Mouse (Mus musculus) hindbrain, embryonic 13.5 days (tissue): ENCODE results near the gene Plxdc2. TPM values are rescaled to one million over a fixed set of nuclear protein-coding genes. Genes with fewer than 3 reads are reported as not detected.

Source experiments
- ATAC-seq: fragments of 200-750 bp; cut with Nextera tagmentation; 2 replicates; pipeline ENCODE4 v1.8.0; 2017; ENCODE audit warnings: moderate TSS enrichment; ENCODE audit not compliant: low FRiP score
- H3K27ac ChIP-seq: fragments of 300-500 bp; sonication (generic); 2 replicates; pipeline ENCODE4 v1.5.1; 2015; ENCODE audit warnings: inconsistent platforms, mild to moderate bottlenecking, moderate library complexity
- H3K27me3 ChIP-seq: fragments of 300-500 bp; sonication (generic); 2 replicates; pipeline ENCODE4 v1.6.1; 2015; ENCODE audit warnings: mild to moderate bottlenecking, inconsistent platforms
- H3K36me3 ChIP-seq: fragments of 300-500 bp; sonication (generic); 2 replicates; pipeline ENCODE4 v1.6.1; 2015; ENCODE audit warnings: mild to moderate bottlenecking, inconsistent platforms
- H3K4me1 ChIP-seq: fragments of 300-500 bp; sonication (generic); replicated peaks from 2 replicates; pipeline ENCODE4 v1.6.1; 2015; ENCODE audit warnings: inconsistent platforms
- H3K4me2 ChIP-seq: fragments of 300-500 bp; sonication (generic); 2 replicates; pipeline ENCODE4 v1.6.1; 2015; ENCODE audit warnings: inconsistent platforms, mild to moderate bottlenecking, moderate library complexity
- H3K4me3 ChIP-seq: fragments of 300-500 bp; sonication (generic); 2 replicates; pipeline ENCODE4 v1.5.1; 2015; ENCODE audit warnings: mild to moderate bottlenecking, inconsistent platforms
- H3K9ac ChIP-seq: fragments of 300-500 bp; sonication (generic); 2 replicates; pipeline ENCODE4 v1.6.1; 2015; ENCODE audit warnings: mild to moderate bottlenecking, inconsistent platforms
- H3K9me3 ChIP-seq: fragments of 300-500 bp; sonication (generic); 2 replicates; pipeline ENCODE4 v1.6.1; 2016; ENCODE audit warnings: inconsistent platforms
- WGBS: fragments of 180-500 bp; shearing (Covaris S2); methylation state at CpG from one replicate; pipeline ENCODE4 v1.1.7; 2015; 5-methylcytosine and 5-hydroxymethylcytosine counted together
- polyA plus RNA-seq: library from polyadenylated mRNA; unstranded; fragments of >200 nt; fragmentation: Nextera tagmentation; extraction: Ambion mirVana; gene quantifications from 2 replicates; pipeline ENCODE4 v1.2.1, GENCODE M21; 2015

Plxdc2 gene
- polyA plus RNA-seq, 1 experiment from 2014 or later, result 23.2 TPM

- H3K4me1 ChIP-seq, result peaks cover 7% of the 10 kb centered on the region
- WGBS, result 44% methylated on average over 2 of the region's 2 CpGs
Measured at GRCm38 (mm10) chr2:16518148-16518547, 162.0 kb downstream of the Plxdc2 start.

GRCm38 (mm10) chr2:16523427-16523826 is 167.3 kb downstream of the Plxdc2 start:
- H3K4me1 ChIP-seq, result peaks cover under 1% of the 10 kb centered on the region; the same call in 1 of the 2 replicates
- H3K27ac ChIP-seq, result no peak overlapping the region
- no peak overlapping the region for H3K4me3 ChIP-seq
- no peaks in the 10 kb centered on the region for H3K36me3 ChIP-seq
- H3K27me3 ChIP-seq, result no peaks in the 10 kb centered on the region
- H3K9ac ChIP-seq, result no peak overlapping the region
- ATAC-seq, result no peak
- 88% methylated on average over 1 of the region's 1 CpGs for WGBS
- no peaks in the 10 kb centered on the region for H3K9me3 ChIP-seq
- no peak overlapping the region for H3K4me2 ChIP-seq

More at GRCm38 (mm10) chr2:16518148-16518547, 162.0 kb downstream of the Plxdc2 start:
- H3K27ac ChIP-seq, result no peak overlapping the region
- H3K9ac ChIP-seq, result no peak overlapping the region
- no peaks in the 10 kb centered on the region for H3K27me3 ChIP-seq
- no peaks in the 10 kb centered on the region for H3K9me3 ChIP-seq
- ATAC-seq, result no peak
- no peaks in the 10 kb centered on the region for H3K36me3 ChIP-seq
- H3K4me2 ChIP-seq, result no peak overlapping the region
- H3K4me3 ChIP-seq, result no peak overlapping the region

GRCm38 (mm10) chr2:16532244-16532643 is 176.1 kb downstream of the Plxdc2 start:
- H3K27me3 ChIP-seq, result no peaks in the 10 kb centered on the region
- no peaks in the 10 kb centered on the region for H3K9me3 ChIP-seq
- ATAC-seq, result no peak
- 61% methylated on average over 1 of the region's 1 CpGs for WGBS
- no peak overlapping the region for H3K9ac ChIP-seq
- no peak overlapping the region for H3K4me3 ChIP-seq
- no peaks in the 10 kb centered on the region for H3K36me3 ChIP-seq
- no peak overlapping the region for H3K4me2 ChIP-seq
- no peak overlapping the region for H3K27ac ChIP-seq
- no peaks in the 10 kb centered on the region for H3K4me1 ChIP-seq

GRCm38 (mm10) chr2:16534566-16534965 is 178.5 kb downstream of the Plxdc2 start:
- Histone ChIP-seq H3K27ac (no peak overlapping the region), H3K4me3 (no peak overlapping the region), H3K4me2 (no peak overlapping the region), H3K9ac (no peak overlapping the region), H3K4me1 (no peaks in the 10 kb centered on the region), H3K27me3 (no peaks in the 10 kb centered on the region), H3K9me3 (no peaks in the 10 kb centered on the region), H3K36me3 (no peaks in the 10 kb centered on the region)
- 83% methylated on average over 2 of the region's 2 CpGs for WGBS
- ATAC-seq, result no peak

- H3K4me2 ChIP-seq, result no peak overlapping the region
- no peaks in the 10 kb centered on the region for H3K9me3 ChIP-seq
- H3K27me3 ChIP-seq, result no peaks in the 10 kb centered on the region
- ATAC-seq, result no peak
- H3K9ac ChIP-seq, result no peak overlapping the region
- 0 out of 2 replicates have a peak, but pooled peaks cover 2% of the 10 kb centered on the region for H3K4me1 ChIP-seq
- H3K36me3 ChIP-seq, result no peaks in the 10 kb centered on the region
- 70% methylated on average over 3 of the region's 3 CpGs for WGBS
- H3K4me3 ChIP-seq, result no peak overlapping the region
- H3K27ac ChIP-seq, result no peak overlapping the region
Measured at GRCm38 (mm10) chr2:16541226-16541625, 185.1 kb downstream of the Plxdc2 start.

- H3K27ac ChIP-seq, result no peak overlapping the region
- ATAC-seq, result no peak
- no peak overlapping the region for H3K4me3 ChIP-seq
- no peaks in the 10 kb centered on the region for H3K36me3 ChIP-seq
- H3K9ac ChIP-seq, result no peak overlapping the region
- H3K4me1 ChIP-seq, result 0 out of 2 replicates have a peak, but pooled peaks cover 2% of the 10 kb centered on the region
- no peaks in the 10 kb centered on the region for H3K27me3 ChIP-seq
- no peaks in the 10 kb centered on the region for H3K9me3 ChIP-seq
- no peak overlapping the region for H3K4me2 ChIP-seq
- WGBS, result 56% methylated on average over 3 of the region's 3 CpGs
Measured at GRCm38 (mm10) chr2:16545207-16545606, 189.1 kb downstream of the Plxdc2 start.

- no peaks in the 10 kb centered on the region for H3K36me3 ChIP-seq
- no peak overlapping the region for H3K4me3 ChIP-seq
- H3K9ac ChIP-seq, result no peak overlapping the region
- no peaks in the 10 kb centered on the region for H3K27me3 ChIP-seq
- H3K27ac ChIP-seq, result no peak overlapping the region
- no peak overlapping the region for H3K4me2 ChIP-seq
- WGBS, result 39% methylated on average over 4 of the region's 4 CpGs
- no peaks in the 10 kb centered on the region for H3K4me1 ChIP-seq
- ATAC-seq, result no peak
- H3K9me3 ChIP-seq, result no peaks in the 10 kb centered on the region
Measured at GRCm38 (mm10) chr2:16559287-16559686, 203.2 kb downstream of the Plxdc2 start.

GRCm38 (mm10) chr2:16568263-16568662 is 212.2 kb downstream of the Plxdc2 start:
- Histone ChIP-seq H3K4me2 (no peak overlapping the region), H3K4me3 (no peak overlapping the region), H3K27ac (no peak overlapping the region), H3K4me1 (peaks cover 12% of the 10 kb centered on the region; the same call in 1 of the 2 replicates), H3K9ac (no peak overlapping the region), H3K9me3 (no peaks in the 10 kb centered on the region), H3K27me3 (no peaks in the 10 kb centered on the region), H3K36me3 (no peaks in the 10 kb centered on the region)
- WGBS, result 90% methylated on average over 2 of the region's 2 CpGs
- ATAC-seq, result no peak

GRCm38 (mm10) chr2:16571169-16571751 is 215.2 kb downstream of the Plxdc2 start:
- Histone ChIP-seq H3K4me3 (no peak overlapping the region), H3K9me3 (no peaks in the 10 kb centered on the region), H3K27ac (no peak overlapping the region), H3K27me3 (no peaks in the 10 kb centered on the region), H3K9ac (no peak overlapping the region), H3K4me1 (peaks cover 12% of the 10 kb centered on the region; the same call in 1 of the 2 replicates), H3K36me3 (no peaks in the 10 kb centered on the region), H3K4me2 (no peak overlapping the region)
- ATAC-seq, result peak; percentile 49; the same call in 1 of the 2 replicates
- WGBS, result 83% methylated on average over 13 of the region's 13 CpGs

- Histone ChIP-seq H3K9ac (no peak overlapping the region), H3K9me3 (no peaks in the 10 kb centered on the region), H3K27me3 (no peaks in the 10 kb centered on the region), H3K4me2 (no peak overlapping the region), H3K36me3 (no peaks in the 10 kb centered on the region), H3K4me1 (no peaks in the 10 kb centered on the region), H3K27ac (no peak overlapping the region), H3K4me3 (no peak overlapping the region)
- no peak for ATAC-seq
Measured at GRCm38 (mm10) chr2:16576566-16576965, 220.5 kb downstream of the Plxdc2 start.

- H3K36me3 ChIP-seq, result no peaks in the 10 kb centered on the region
- WGBS, result 82% methylated on average over 1 of the region's 1 CpGs
- ATAC-seq, result no peak
- no peak overlapping the region for H3K4me2 ChIP-seq
- no peak overlapping the region for H3K4me3 ChIP-seq
- H3K4me1 ChIP-seq, result no peaks in the 10 kb centered on the region
- H3K27ac ChIP-seq, result no peak overlapping the region
- H3K9me3 ChIP-seq, result no peaks in the 10 kb centered on the region
- no peaks in the 10 kb centered on the region for H3K27me3 ChIP-seq
- H3K9ac ChIP-seq, result no peak overlapping the region
Measured at GRCm38 (mm10) chr2:16578153-16578552, 222.0 kb downstream of the Plxdc2 start.

- H3K27me3 ChIP-seq, result no peaks in the 10 kb centered on the region
Measured at GRCm38 (mm10) chr2:16588546-16588945, 232.4 kb downstream of the Plxdc2 start.

GRCm38 (mm10) chr2:16595451-16595850 is 239.3 kb downstream of the Plxdc2 start:
- no peaks in the 10 kb centered on the region for H3K4me1 ChIP-seq
- no peaks in the 10 kb centered on the region for H3K27me3 ChIP-seq
- 87% methylated on average over 1 of the region's 1 CpGs for WGBS
- no peak overlapping the region for H3K9ac ChIP-seq
- no peak overlapping the region for H3K4me2 ChIP-seq
- no peak for ATAC-seq
- H3K36me3 ChIP-seq, result no peaks in the 10 kb centered on the region
- H3K4me3 ChIP-seq, result no peak overlapping the region
- H3K9me3 ChIP-seq, result no peaks in the 10 kb centered on the region
- no peak overlapping the region for H3K27ac ChIP-seq

More at GRCm38 (mm10) chr2:16588546-16588945, 232.4 kb downstream of the Plxdc2 start:
- H3K4me2 ChIP-seq, result no peak overlapping the region
- H3K9ac ChIP-seq, result no peak overlapping the region
- H3K36me3 ChIP-seq, result no peaks in the 10 kb centered on the region
- H3K27ac ChIP-seq, result no peak overlapping the region
- H3K4me1 ChIP-seq, result no peaks in the 10 kb centered on the region
- no peak overlapping the region for H3K4me3 ChIP-seq
- ATAC-seq, result no peak
- no peaks in the 10 kb centered on the region for H3K9me3 ChIP-seq
